Mouse (Mus musculus) lung, postnatal 0 days (tissue): ENCODE measurements at regions not wholly inside any gene's neighbourhood (a gene's known extent, or its start where the extent isn't known, plus 50 kb on each side); places are given as distances from the start of the nearest gene placed in this dataset.

Experiments used
- ATAC-seq: fragments of 200-750 bp; cut with Nextera tagmentation; 2 replicates; pipeline ENCODE4 v1.8.0; 2017; ENCODE audit warnings: moderate library complexity
- DNase-seq: peaks from one replicate; pipeline ENCODE4 v3.0.0-alpha.2; 2016; ENCODE audit warnings: low spot score
- H3K27ac ChIP-seq: fragments of 300-500 bp; sonication (generic); 2 replicates; pipeline ENCODE4 v1.5.1; 2014; ENCODE audit warnings: antibody characterized with exemption, mild to moderate bottlenecking, low read length, mixed read lengths
- H3K27me3 ChIP-seq: fragments of 300-500 bp; sonication (generic); replicated peaks from 2 replicates; pipeline ENCODE4 v1.6.1; 2014; ENCODE audit warnings: low read length, mixed read lengths; ENCODE audit not compliant: insufficient read depth
- H3K36me3 ChIP-seq: fragments of 300-500 bp; sonication (generic); 2 replicates; pipeline ENCODE4 v1.6.1; 2014; ENCODE audit warnings: low read length, mixed read lengths; ENCODE audit not compliant: insufficient read depth
- H3K4me1 ChIP-seq: fragments of 300-500 bp; sonication (generic); 2 replicates; pipeline ENCODE4 v1.6.1; 2014; ENCODE audit warnings: antibody characterized with exemption, low read depth, low read length, mixed read lengths; ENCODE audit not compliant: insufficient read depth
- H3K4me2 ChIP-seq: fragments of 300-500 bp; sonication (generic); replicated peaks from 2 replicates; pipeline ENCODE4 v1.6.1; 2014; ENCODE audit warnings: low read depth, mild to moderate bottlenecking, low read length, moderate library complexity, mixed read lengths
- H3K4me3 ChIP-seq: fragments of 300-500 bp; sonication (generic); 2 replicates; pipeline ENCODE4 v1.5.1; 2014; ENCODE audit warnings: low read depth, low read length
- H3K9ac ChIP-seq: fragments of 300-500 bp; sonication (generic); replicated peaks from 2 replicates; pipeline ENCODE4 v1.6.1; 2014; ENCODE audit warnings: low read depth, mild to moderate bottlenecking
- H3K9me3 ChIP-seq: fragments of 300-500 bp; sonication (generic); 2 replicates; pipeline ENCODE4 v1.6.1; 2016; ENCODE audit warnings: low read length, mixed read lengths
- CTCF ChIP-seq: IDR thresholded peaks from 2 replicates; pipeline ENCODE4 v1.5.1; 2016; ENCODE audit warnings: antibody characterized with exemption, mild to moderate bottlenecking
- EP300 ChIP-seq: IDR thresholded peaks from 2 replicates; pipeline ENCODE4 v1.6.1; 2016; ENCODE audit warnings: antibody characterized with exemption, mild to moderate bottlenecking, control low read depth
- WGBS: fragments of 180-500 bp; shearing (Covaris S2); extraction: QIAGEN DNeasy Blood & Tissue Kit; methylation state at CpG from one replicate; pipeline ENCODE4 v1.1.7; 2014; 5-methylcytosine and 5-hydroxymethylcytosine counted together

- Histone ChIP-seq H3K4me2 (0 out of 2 replicates have a peak overlapping the region, but pooled peaks have one; percentile 12), H3K9me3 (no peaks in the 10 kb centered on the region), H3K4me1 (no peaks in the 10 kb centered on the region), H3K27ac (no peak overlapping the region), H3K9ac (no peak overlapping the region), H3K36me3 (no peaks in the 10 kb centered on the region), H3K4me3 (no peak overlapping the region), H3K27me3 (no peaks in the 10 kb centered on the region)
- ATAC-seq (no peak), DNase-seq (no peak)
- 42% methylated on average over 5 of the region's 5 CpGs for WGBS
- TF ChIP-seq EP300 (no peak), CTCF (no peak)
These were observed 669.1 kb upstream of the Pou3f3 start for GRCm38 (mm10) chr1:42026423-42026822.

GRCm38 (mm10) chr1:42033786-42034185 is 661.8 kb upstream of the Pou3f3 start:
- no peaks in the 10 kb centered on the region for H3K27me3 ChIP-seq
- ATAC-seq (no peak), DNase-seq (no peak)
- no peak for TF ChIP-seq EP300
- no peak for TF ChIP-seq CTCF
- no peak overlapping the region for H3K4me2 ChIP-seq
- H3K36me3 ChIP-seq, result no peaks in the 10 kb centered on the region
- WGBS, result 81% methylated on average over 2 of the region's 2 CpGs
- no peak overlapping the region for H3K9ac ChIP-seq
- no peak overlapping the region for H3K4me3 ChIP-seq
- H3K4me1 ChIP-seq, result no peaks in the 10 kb centered on the region
- H3K27ac ChIP-seq, result no peak overlapping the region
- H3K9me3 ChIP-seq, result no peaks in the 10 kb centered on the region

- Histone ChIP-seq H3K4me2 (no peak overlapping the region), H3K4me3 (no peak overlapping the region)
- whole genome bisulfite sequencing, result 76% methylated on average over 4 of the region's 4 CpGs
These were observed 660.2 kb upstream of the Pou3f3 start for GRCm38 (mm10) chr1:42035371-42035770.

GRCm38 (mm10) chr1:42041544-42041943 is 654.0 kb upstream of the Pou3f3 start:
- ATAC-seq, result no peak
- H3K9me3 ChIP-seq, result no peaks in the 10 kb centered on the region
- DNase-seq, result no peak
- no peaks in the 10 kb centered on the region for H3K27me3 ChIP-seq
- no peak overlapping the region for H3K27ac ChIP-seq
- H3K9ac ChIP-seq, result no peak overlapping the region
- TF ChIP-seq EP300, result no peak
- no peak for TF ChIP-seq CTCF
- H3K4me1 ChIP-seq, result no peaks in the 10 kb centered on the region
- H3K36me3 ChIP-seq, result no peaks in the 10 kb centered on the region
- no peak overlapping the region for H3K4me2 ChIP-seq
- no peak overlapping the region for H3K4me3 ChIP-seq
- 34% methylated on average over 2 of the region's 2 CpGs for WGBS

More at GRCm38 (mm10) chr1:42035371-42035770, 660.2 kb upstream of the Pou3f3 start:
- TF ChIP-seq CTCF, result no peak
- no peak for TF ChIP-seq EP300
- H3K9ac ChIP-seq, result no peak overlapping the region
- no peak for DNase-seq
- ATAC-seq, result no peak
- H3K4me1 ChIP-seq, result no peaks in the 10 kb centered on the region
- H3K36me3 ChIP-seq, result no peaks in the 10 kb centered on the region
- H3K27ac ChIP-seq, result no peak overlapping the region
- no peaks in the 10 kb centered on the region for H3K9me3 ChIP-seq
- no peaks in the 10 kb centered on the region for H3K27me3 ChIP-seq

- no peak overlapping the region for H3K4me2 ChIP-seq
- H3K27me3 ChIP-seq, result no peaks in the 10 kb centered on the region
- no peak overlapping the region for H3K4me3 ChIP-seq
- TF ChIP-seq EP300 (no peak), CTCF (no peak)
- DNase-seq (no peak), ATAC-seq (no peak)
- H3K9me3 ChIP-seq, result no peaks in the 10 kb centered on the region
- H3K27ac ChIP-seq, result no peak overlapping the region
- no peaks in the 10 kb centered on the region for H3K36me3 ChIP-seq
- no peaks in the 10 kb centered on the region for H3K4me1 ChIP-seq
- no peak overlapping the region for H3K9ac ChIP-seq
These were observed 637.1 kb upstream of the Pou3f3 start for GRCm38 (mm10) chr1:42058494-42058893.

GRCm38 (mm10) chr1:42070064-42070463 is 625.5 kb upstream of the Pou3f3 start:
- no peak overlapping the region for H3K4me3 ChIP-seq
- DNase-seq (no peak), ATAC-seq (no peak)
- no peak for TF ChIP-seq CTCF
- no peak for TF ChIP-seq EP300
- no peak overlapping the region for H3K4me2 ChIP-seq
- no peaks in the 10 kb centered on the region for H3K9me3 ChIP-seq
- no peaks in the 10 kb centered on the region for H3K4me1 ChIP-seq
- H3K27ac ChIP-seq, result no peak overlapping the region
- H3K9ac ChIP-seq, result no peak overlapping the region
- no peaks in the 10 kb centered on the region for H3K36me3 ChIP-seq
- no peaks in the 10 kb centered on the region for H3K27me3 ChIP-seq
- whole genome bisulfite sequencing, result 48% methylated on average over 5 of the region's 5 CpGs

GRCm38 (mm10) chr1:42096026-42096425 is 599.5 kb upstream of the Pou3f3 start:
- no peaks in the 10 kb centered on the region for H3K4me1 ChIP-seq
- no peaks in the 10 kb centered on the region for H3K36me3 ChIP-seq
- no peak overlapping the region for H3K9ac ChIP-seq
- TF ChIP-seq CTCF (no peak), EP300 (no peak)
- ATAC-seq (no peak), DNase-seq (no peak)
- no peaks in the 10 kb centered on the region for H3K27me3 ChIP-seq
- no peaks in the 10 kb centered on the region for H3K9me3 ChIP-seq
- 35% methylated on average over 2 of the region's 2 CpGs for WGBS
- no peak overlapping the region for H3K4me3 ChIP-seq
- no peak overlapping the region for H3K27ac ChIP-seq
- no peak overlapping the region for H3K4me2 ChIP-seq
